Mouse (Mus musculus) cortical plate, adult 2 months (tissue): Measurements from ENCODE around the gene Gm21969.

ENCODE experiments used
- CTCF ChIP-seq: fragments of 200-500 bp; IDR thresholded peaks from 2 replicates; pipeline ENCODE4 v1.5.1; 2011; ENCODE audit warnings: mild to moderate bottlenecking, control low read depth, low read length; ENCODE audit not compliant: insufficient read depth; ENCODE audit errors: extremely low read depth
- POLR2A ChIP-seq: fragments of 200-500 bp; IDR thresholded peaks from 2 replicates; pipeline ENCODE4 v1.6.1; 2011; ENCODE audit warnings: mild to moderate bottlenecking, low read length, control low read depth; ENCODE audit not compliant: insufficient read depth; ENCODE audit errors: extremely low read depth

GRCm38 (mm10) chr4:139580663-139581336 is 22.2 kb upstream of the Gm21969 start:
- TF ChIP-seq CTCF (no peak), POLR2A (no peak)
